Mouse (Mus musculus) kidney, adult 2 months (tissue): ENCODE measurements around the gene Lrmda.

Experiments
- CTCF ChIP-seq: fragments of 200-500 bp; conservative IDR thresholded peaks from 2 replicates; pipeline ENCODE4 v1.5.1; 2011; ENCODE audit warnings: low read depth, mild to moderate bottlenecking, control low read depth, low read length, moderate library complexity, mixed read lengths; ENCODE audit not compliant: insufficient read depth, insufficient read length
- POLR2A ChIP-seq: fragments of 200-500 bp; IDR thresholded peaks from one replicate; pipeline ENCODE4 v1.6.1; 2011; ENCODE audit warnings: low read depth, low read length, control low read depth

- TF ChIP-seq CTCF (no peak), POLR2A (no peak)
Observed at GRCm38 (mm10) chr14:22192185-22192584, 172.7 kb downstream of the Lrmda start.
